Mouse (Mus musculus) T-helper 17 cell (primary cell): ENCODE results near the gene Osbpl10.

Experiments used
- in situ Hi-C, 2 experiments: fragments of 300-600 bp; cut with MboI, MseI; formaldehyde crosslinking; loops; 1 replicate in 1 of 2; 2 replicates in 1 of 2; pipeline ENCODE4 v1.15.1; 2025; ENCODE audit warnings: high pct_unique_total_duplicates in 2 of 2

The Osbpl10 gene

GRCm38 (mm10) chr9:114982689-114983360, 4.5 kb downstream of the Osbpl10 start, which contains the start of gene Rps27rt:
Rps27rt (minus strand) TSS chr9:114982739.
- in situ Hi-C loops: no loop called here

GRCm38 (mm10) chr9:114985741-114986140, 7.4 kb downstream of the Osbpl10 start:
- in situ Hi-C loops: no loop called here

GRCm38 (mm10) chr9:114986361-114986760, 8.0 kb downstream of the Osbpl10 start:
- in situ Hi-C loops: no loop called here

GRCm38 (mm10) chr9:114988029-114988428, 9.7 kb downstream of the Osbpl10 start:
- in situ Hi-C loops: no loop called here

GRCm38 (mm10) chr9:114988610-114989327, 10.4 kb downstream of the Osbpl10 start:
- in situ Hi-C loops: no loop called here

- in situ Hi-C loops: no loop called here
Measured at GRCm38 (mm10) chr9:114990421-114990820, 12.1 kb downstream of the Osbpl10 start.

- in situ Hi-C loops: no loop called here
Measured at GRCm38 (mm10) chr9:114992528-114992927, 14.2 kb downstream of the Osbpl10 start.

GRCm38 (mm10) chr9:114995250-114995649, 16.9 kb downstream of the Osbpl10 start:
- in situ Hi-C loops: no loop called here

- in situ Hi-C loops: no loop called here
Measured at GRCm38 (mm10) chr9:114995716-114996115, 17.3 kb downstream of the Osbpl10 start.

GRCm38 (mm10) chr9:114996489-114996888, 18.1 kb downstream of the Osbpl10 start:
- in situ Hi-C loops: no loop called here

- in situ Hi-C loops: no loop called here
Measured at GRCm38 (mm10) chr9:114999010-114999770, 20.8 kb downstream of the Osbpl10 start.

GRCm38 (mm10) chr9:114999771-115000146, 21.4 kb downstream of the Osbpl10 start:
- in situ Hi-C loops: loop anchor here in 1 of 2 experiments (10.0 kb wide), 1 partner anchor 1645 kb away; no protein-coding TSS in a partner anchor

GRCm38 (mm10) chr9:115005446-115005845, 27.1 kb downstream of the Osbpl10 start:
- in situ Hi-C loops: loop anchor here in 1 of 2 experiments (10.0 kb wide), 1 partner anchor 1639 kb away; no protein-coding TSS in a partner anchor

- in situ Hi-C loops: loop anchor here in 1 of 2 experiments (10.0 kb wide), 1 partner anchor 1637 kb away; no protein-coding TSS in a partner anchor
Measured at GRCm38 (mm10) chr9:115007776-115008175, 29.4 kb downstream of the Osbpl10 start.

- in situ Hi-C loops: loop anchor here in 1 of 2 experiments (10.0 kb wide), 1 partner anchor 1637 kb away; no protein-coding TSS in a partner anchor
Measured at GRCm38 (mm10) chr9:115008194-115008593, 29.8 kb downstream of the Osbpl10 start.

GRCm38 (mm10) chr9:115012367-115012766, 34.0 kb downstream of the Osbpl10 start:
- in situ Hi-C loops: no loop called here

- in situ Hi-C loops: no loop called here
Measured at GRCm38 (mm10) chr9:115020141-115020540, 41.8 kb downstream of the Osbpl10 start.

GRCm38 (mm10) chr9:115021419-115021818, 43.0 kb downstream of the Osbpl10 start:
- in situ Hi-C loops: no loop called here

GRCm38 (mm10) chr9:115023137-115023536, 44.8 kb downstream of the Osbpl10 start:
- in situ Hi-C loops: no loop called here

GRCm38 (mm10) chr9:115023708-115024383, 45.5 kb downstream of the Osbpl10 start:
- in situ Hi-C loops: no loop called here

- in situ Hi-C loops: no loop called here
Measured at GRCm38 (mm10) chr9:115029307-115029706, 50.9 kb downstream of the Osbpl10 start.
